Mouse (Mus musculus): ENCODE data around the gene Acbd6. TPM values are rescaled to one million over a fixed set of nuclear protein-coding genes. Genes with fewer than 3 reads are reported as not detected.

Gene Acbd6
- total and polyA plus RNA-seq, 3 experiments, result 102 to 270 (median 145) TPM

DNA sequence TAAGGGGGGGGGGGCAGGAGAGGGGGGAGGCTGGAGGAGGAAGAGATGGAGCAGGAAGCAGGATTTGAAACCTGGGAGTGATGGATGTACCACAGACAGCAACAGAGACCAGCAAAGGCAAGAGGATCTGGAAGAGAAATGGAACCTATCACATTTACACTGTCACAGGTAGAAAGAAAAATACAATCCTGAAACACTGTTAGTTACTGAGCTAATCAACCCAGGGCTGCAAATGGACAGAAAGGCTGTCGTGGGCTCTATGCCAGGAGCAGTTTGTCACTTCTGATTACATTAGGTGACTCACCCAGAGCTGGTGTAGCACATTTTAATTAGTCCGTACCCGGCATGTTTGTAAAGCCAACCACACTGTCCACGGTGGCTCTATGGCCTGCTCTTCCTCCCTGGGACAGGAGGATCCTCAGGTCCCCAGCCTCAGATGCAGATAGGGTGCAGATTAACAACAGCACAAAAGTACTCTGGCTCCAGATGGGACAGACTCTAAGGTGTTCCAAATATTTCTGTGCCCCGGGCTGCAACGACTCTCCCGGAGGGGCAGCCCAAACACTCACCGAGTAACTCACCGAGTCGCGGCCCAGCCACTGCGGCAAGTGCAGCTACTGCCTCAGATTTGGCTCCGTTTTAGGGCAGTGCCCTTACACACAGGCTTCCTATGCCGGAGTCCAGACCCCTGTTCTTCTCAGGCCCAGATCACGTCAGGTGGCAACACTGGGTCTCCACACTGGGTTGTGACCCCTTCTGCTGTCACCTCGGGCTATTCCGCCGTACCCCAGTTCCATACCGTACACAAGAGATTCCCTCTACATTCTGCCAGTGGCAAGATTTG lies 28.6 kb upstream of the Acbd6 start:
- TF ChIP-seq SIN3A (IDR thresholded peaks at IDR 0.05; ENCODE audit: low read length), result no peak
- peak; percentile 7 to 12; a peak in 1 of 4 replicates for TF ChIP-seq EP300 (IDR thresholded peaks at IDR 0.05; ENCODE audit: low read depth in 1 of 2, low read length in 2 of 2)
- TF ChIP-seq TCF12 (IDR thresholded peaks at IDR 0.05; ENCODE audit: low read depth, low read length), result no peak
- TF ChIP-seq POLR2AphosphoS2 (IDR thresholded peaks at IDR 0.05; ENCODE audit: low read length), result no peak
- no peak for TF ChIP-seq USF2 (IDR thresholded peaks at IDR 0.05; ENCODE audit: borderline replicate concordance in 1 of 2, insufficient read depth in 1 of 2, low read depth in 1 of 2, low read length in 2 of 2)
- TF ChIP-seq MEF2A (IDR thresholded peaks at IDR 0.05; ENCODE audit: extremely low read depth, insufficient replicate concordance, low read depth, low read length, poor library complexity, severe bottlenecking), result no peak
- no peak for TF ChIP-seq USF1 (IDR thresholded peaks at IDR 0.05; ENCODE audit: low read depth, low read length)
- no peak for TF ChIP-seq JUND (IDR thresholded peaks at IDR 0.05; ENCODE audit: low read depth, low read length)
- TF ChIP-seq MAZ (IDR thresholded peaks at IDR 0.05; ENCODE audit: low read depth, low read length), result no peak
- 0 out of 2 replicates have a peak, but pooled peaks have one; percentile 19 for TF ChIP-seq GATA1 (IDR thresholded peaks at IDR 0.05; ENCODE audit: low read depth, low read length)
- Histone ChIP-seq H3K4me3 (ENCODE audit: control insufficient read depth in 1 of 2, insufficient read depth in 1 of 2, low read depth in 2 of 2, low read length in 2 of 2) (no peak overlapping the region), H3K36me3 (ENCODE audit: control insufficient read depth in 1 of 2, insufficient read depth in 2 of 2, low read length in 2 of 2) (peaks cover 0 to 11% of the 10 kb centered on the region in 2 experiments; a peak in 2 of 4 replicates), H3K27me3 (ENCODE audit: control insufficient read depth in 1 of 2, insufficient read depth in 2 of 2, low read length in 2 of 2) (no peaks in the 10 kb centered on the region), H3K79me2 (ENCODE audit: control insufficient read depth, insufficient read depth, low read length, poor library complexity) (no peaks in the 10 kb centered on the region), H3K27ac (ENCODE audit: control insufficient read depth, low read depth, low read length) (no peak overlapping the region), H3K9ac (ENCODE audit: control insufficient read depth, low read depth, low read length, poor library complexity, severe bottlenecking) (no peak overlapping the region), H3K4me1 (ENCODE audit: control insufficient read depth in 1 of 2, insufficient read depth in 2 of 2, low read length in 2 of 2) (peaks cover 5 to 17% of the 10 kb centered on the region in 2 experiments), H3K9me3 (replicated peaks; ENCODE audit: insufficient read depth, low read length) (no peaks in the 10 kb centered on the region)
- peak; percentile 77 for DNase-seq (ENCODE audit: low read depth, low spot score)

DNA sequence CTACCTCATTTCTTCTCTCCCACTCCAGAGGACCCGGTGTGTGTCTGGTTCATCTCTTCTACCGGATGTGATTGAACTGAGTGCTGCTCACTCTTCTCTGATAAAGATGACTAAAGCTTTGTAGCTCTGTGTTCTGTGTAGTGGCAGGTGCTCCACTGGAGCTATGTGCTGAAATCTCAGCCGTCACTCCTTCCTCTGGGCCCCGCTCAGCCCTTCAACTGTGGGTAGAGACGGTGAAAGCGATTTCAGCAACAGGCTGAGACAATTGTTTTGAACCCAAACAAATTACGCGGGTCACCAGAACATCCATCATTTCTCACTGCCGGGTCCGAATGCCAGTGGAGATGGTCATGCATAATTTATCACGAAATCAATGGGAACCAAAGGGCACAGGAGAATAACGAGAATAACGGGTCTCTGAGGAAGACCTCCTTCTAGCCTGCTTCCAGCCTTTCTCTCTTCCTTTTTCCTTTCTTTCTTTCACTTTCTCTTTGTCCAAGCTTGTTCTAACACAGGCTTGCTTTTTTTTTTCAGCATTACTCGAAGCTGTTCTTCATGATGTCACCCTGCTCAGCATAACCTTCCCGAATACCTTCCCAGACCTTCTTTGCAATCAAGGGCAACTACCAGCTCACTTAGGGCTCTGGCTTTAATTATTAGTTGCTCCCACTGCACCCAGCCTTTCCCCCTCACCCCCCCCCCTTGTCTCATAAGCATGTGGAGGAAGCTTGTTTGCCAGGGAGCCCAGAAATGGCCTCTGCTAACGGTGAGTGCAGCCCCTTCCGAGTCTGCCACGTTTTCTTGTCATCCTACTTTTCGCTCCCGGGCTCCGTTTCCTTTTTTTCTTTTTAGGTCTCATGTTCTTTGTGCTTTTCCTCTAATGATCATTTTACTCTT lies 27.1 kb upstream of the Acbd6 start:
- H3K27me3 ChIP-seq (ENCODE audit: control insufficient read depth in 1 of 2, insufficient read depth in 2 of 2, low read length in 2 of 2), result no peaks in the 10 kb centered on the region
- H3K4me1 ChIP-seq (ENCODE audit: control insufficient read depth in 1 of 2, insufficient read depth in 2 of 2, low read length in 2 of 2), result peaks cover 5 to 17% of the 10 kb centered on the region in 2 experiments
- H3K79me2 ChIP-seq (ENCODE audit: control insufficient read depth, insufficient read depth, low read length, poor library complexity), result no peaks in the 10 kb centered on the region
- H3K27ac ChIP-seq (ENCODE audit: control insufficient read depth, low read depth, low read length), result no peak overlapping the region
- H3K4me3 ChIP-seq (ENCODE audit: control insufficient read depth in 1 of 2, insufficient read depth in 1 of 2, low read depth in 2 of 2, low read length in 2 of 2), result no peak overlapping the region
- DNase-seq (ENCODE audit: low read depth, low spot score), result no peak
- TF ChIP-seq MYB (IDR thresholded peaks at IDR 0.05; ENCODE audit: low read depth, low read length) (no peak), BHLHE40 (IDR thresholded peaks at IDR 0.05; ENCODE audit: borderline replicate concordance, low read depth, low read length) (no peak), ZC3H11A (IDR thresholded peaks at IDR 0.05; ENCODE audit: low read depth, low read length) (no peak), KAT2A (conservative IDR thresholded peaks at IDR 0.05; ENCODE audit: low read depth, low read length) (no peak), NELFE (IDR thresholded peaks at IDR 0.05; ENCODE audit: low read depth, low read length) (no peak), SIN3A (IDR thresholded peaks at IDR 0.05; ENCODE audit: low read length) (no peak), ZMIZ1 (IDR thresholded peaks at IDR 0.05; ENCODE audit: low read depth, low read length) (no peak), ELF1 (IDR thresholded peaks at IDR 0.05; ENCODE audit: low read depth, low read length) (no peak), CHD2 (IDR thresholded peaks at IDR 0.05; ENCODE audit: low read length) (no peak), USF2 (IDR thresholded peaks at IDR 0.05; ENCODE audit: borderline replicate concordance in 1 of 2, insufficient read depth in 1 of 2, low read depth in 1 of 2, low read length in 2 of 2) (no peak), USF1 (IDR thresholded peaks at IDR 0.05; ENCODE audit: low read depth, low read length) (no peak), EP300 (IDR thresholded peaks at IDR 0.05; ENCODE audit: low read depth in 1 of 2, low read length in 2 of 2) (no peak)
- peaks cover 0 to 11% of the 10 kb centered on the region in 2 experiments; a peak in 2 of 4 replicates for H3K36me3 ChIP-seq (ENCODE audit: control insufficient read depth in 1 of 2, insufficient read depth in 2 of 2, low read length in 2 of 2)
- H3K9me3 ChIP-seq (replicated peaks; ENCODE audit: insufficient read depth, low read length), result no peaks in the 10 kb centered on the region
- H3K9ac ChIP-seq (ENCODE audit: control insufficient read depth, low read depth, low read length, poor library complexity, severe bottlenecking), result no peak overlapping the region
